Mouse (Mus musculus): ENCODE measurements around the gene Htatsf1. TPM values are rescaled to one million over a fixed set of nuclear protein-coding genes. Genes with fewer than 3 reads are reported as not detected.

Htatsf1 gene
- polyA plus RNA-seq, 1 experiment from 2014 or later = 105 TPM

Other genes starting within 250 kb of the Htatsf1 start
- gene Map7d3, start 231.3 kb upstream of the Htatsf1 start, polyA plus RNA-seq (2015; fragmentation: Nextera tagmentation; extraction: Ambion mirVana) = 0.86 and 1.1 TPM in 2 replicates
- not detected in 2 replicates for gene Adgrg4, start 183.4 kb upstream of the Htatsf1 start, polyA plus RNA-seq (2015; fragmentation: Nextera tagmentation; extraction: Ambion mirVana)
- gene Brs3, start 10.5 kb upstream of the Htatsf1 start, polyA plus RNA-seq (2015; fragmentation: Nextera tagmentation; extraction: Ambion mirVana) = 0.07 TPM in 1 of 2 replicates, not detected in the other
- gene Vgll1, start 34.5 kb downstream of the Htatsf1 start, polyA plus RNA-seq (2015; fragmentation: Nextera tagmentation; extraction: Ambion mirVana) = not detected in 2 replicates
- gene Cd40lg, start 158.6 kb downstream of the Htatsf1 start, polyA plus RNA-seq (2015; fragmentation: Nextera tagmentation; extraction: Ambion mirVana) = not detected in 2 replicates

Measured in midbrain, embryonic 13.5 days (tissue).